8 mouse cellular contexts compared by ENCODE assay signal in genomic region chr10:96720956-96721688, GRCm38 (mm10).
DNase-seq lines count a peak whose midpoint lies in the region; ATAC-seq lines count a peak whose summit lies in the region.
"Had no signal": no experiment of that assay in that cellular context is flagged by ENCODE, and none has a peak within 500 bp of the region (broad histone marks: within the 10 kb centered on the region; RNA-seq: fewer than 3 reads in every experiment).

No protein-coding gene starts in this region.

- H3K27me3 ChIP-seq in liver, embryonic 12.5 days (replicated peaks), result no peaks in the 10 kb centered on the region
- no peaks in the 10 kb centered on the region for H3K27me3 ChIP-seq in stomach, embryonic 16.5 days (ENCODE audit: control insufficient read depth, insufficient read depth, low read length)

- no peak overlapping the region for H3K4me2 ChIP-seq in liver, embryonic 12.5 days
- no peak overlapping the region for H3K4me2 ChIP-seq in stomach, embryonic 16.5 days (ENCODE audit: low read depth, low read length)

- no peak overlapping the region for H3K4me3 ChIP-seq in liver, embryonic 12.5 days
- no peak overlapping the region for H3K4me3 ChIP-seq in stomach, embryonic 16.5 days (replicated peaks; ENCODE audit: low read length)
- H3K4me3 ChIP-seq: megakaryocyte, embryonic 14.5 days had no signal

- H3K9ac ChIP-seq in liver, embryonic 12.5 days, result no peak overlapping the region
- H3K9ac ChIP-seq in stomach, embryonic 16.5 days (ENCODE audit: low read length), result no peak overlapping the region; the same call in 1 of the 2 replicates

- H3K36me3 ChIP-seq in liver, embryonic 12.5 days, result no peaks in the 10 kb centered on the region
- H3K36me3 ChIP-seq in stomach, embryonic 16.5 days (ENCODE audit: control insufficient read depth, insufficient read depth, low read length), result no peaks in the 10 kb centered on the region

- no peak overlapping the region for H3K27ac ChIP-seq in liver, embryonic 12.5 days
- peak overlapping the region; percentile 75 for H3K27ac ChIP-seq in stomach, embryonic 16.5 days (ENCODE audit: low read length)

- DNase-seq in liver (no peak), R1 (ENCODE audit: low read depth, low spot score) (peak; percentile 89)
- DNase-seq in induced T-regulatory cell, adult 2 months (ENCODE audit: low read depth), result peak; percentile 72
- no peak for DNase-seq in cerebellum, adult 9-10 months
- DNase-seq in layer of hippocampus, postnatal 10 days (ENCODE audit: low spot score in 2 of 2), result no peak

- H3K9me3 ChIP-seq in liver, embryonic 12.5 days (replicated peaks), result no peaks in the 10 kb centered on the region
- H3K9me3 ChIP-seq in stomach, embryonic 16.5 days (replicated peaks; ENCODE audit: control insufficient read depth, low read length), result no peaks in the 10 kb centered on the region

- WGBS in liver, embryonic 12.5 days (ENCODE audit: insufficient replicate concordance), result 43% methylated on average over 9 of the region's 9 CpGs
- 68% methylated on average over 9 of the region's 9 CpGs for whole genome bisulfite sequencing in stomach, embryonic 16.5 days

- peak; percentile 52 for ATAC-seq in liver, embryonic 12.5 days
- no peak for ATAC-seq in stomach, embryonic 16.5 days (ENCODE audit: insufficient read depth, low FRiP score)

- peaks cover 38% of the 10 kb centered on the region for H3K4me1 ChIP-seq in liver, embryonic 12.5 days
- H3K4me1 ChIP-seq in stomach, embryonic 16.5 days (ENCODE audit: control insufficient read depth, insufficient read depth, low read length), result peaks cover 33% of the 10 kb centered on the region

Comparison
In these comparisons a context has a peak if more than half of its experiments do, and no peak if none do; other contexts are left out.
1. DNase-seq: peak in R1 (single experiment) and induced T-regulatory cell, adult 2 months (single experiment); none in liver (single experiment), cerebellum, adult 9-10 months (single experiment) and layer of hippocampus, postnatal 10 days (0 of 2).